Mouse (Mus musculus) adrenal gland, postnatal 4 days (tissue): ENCODE data around the gene Usp8. TPM values are rescaled to one million over a fixed set of nuclear protein-coding genes. Genes with fewer than 3 reads are reported as not detected.

Experiments
- DNase-seq, 2 experiments: peaks; one replicate each; pipeline ENCODE4 v3.0.0; 2021 to 2022; ENCODE audit warnings: low spot score in 2 of 2, mixed read lengths in 2 of 2
- total RNA-seq, 2 experiments: library from RNA; stranded (reverse); gene quantifications; 2 replicates each; pipeline ENCODE4 v1.2.3; 2021

Gene Usp8
- total RNA-seq, 2 experiments from 2014 or later: 63.0 to 66.3 TPM

DNA sequence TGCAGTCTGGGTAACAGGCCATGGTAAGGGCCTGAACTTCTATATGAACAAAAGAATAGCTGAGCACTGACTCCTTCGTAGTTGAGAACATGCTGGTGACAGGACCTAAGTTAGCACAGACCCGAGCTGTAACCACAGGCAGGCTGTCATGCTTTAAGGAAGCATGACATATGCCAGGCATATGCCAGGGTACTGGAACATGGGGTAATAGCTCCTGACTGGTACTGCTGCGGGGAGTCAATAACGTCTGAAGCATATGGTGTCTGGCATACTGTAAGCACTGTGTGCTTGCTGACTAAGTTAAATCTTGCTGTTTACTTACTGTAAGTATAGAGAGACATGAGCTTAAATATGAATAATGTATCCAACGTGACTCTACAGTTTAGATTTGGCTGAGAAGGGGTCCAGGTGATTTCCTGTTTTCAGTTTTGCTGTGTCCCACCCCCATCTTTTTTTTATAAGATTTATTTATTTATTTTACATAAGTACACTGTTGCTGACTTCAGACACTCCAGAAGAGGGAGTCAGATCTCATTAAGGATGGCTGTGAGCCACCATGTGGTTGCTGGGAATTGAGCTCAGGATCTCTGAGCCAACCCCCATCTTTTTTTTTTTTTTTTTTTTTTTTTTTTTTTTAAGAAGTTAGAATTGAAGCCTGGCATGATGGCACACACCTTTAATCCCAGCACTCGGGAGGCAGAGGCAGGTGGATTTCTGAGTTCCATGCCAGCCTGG, 28.4 kb downstream of the Usp8 start:
- no peak for DNase-seq

DNA sequence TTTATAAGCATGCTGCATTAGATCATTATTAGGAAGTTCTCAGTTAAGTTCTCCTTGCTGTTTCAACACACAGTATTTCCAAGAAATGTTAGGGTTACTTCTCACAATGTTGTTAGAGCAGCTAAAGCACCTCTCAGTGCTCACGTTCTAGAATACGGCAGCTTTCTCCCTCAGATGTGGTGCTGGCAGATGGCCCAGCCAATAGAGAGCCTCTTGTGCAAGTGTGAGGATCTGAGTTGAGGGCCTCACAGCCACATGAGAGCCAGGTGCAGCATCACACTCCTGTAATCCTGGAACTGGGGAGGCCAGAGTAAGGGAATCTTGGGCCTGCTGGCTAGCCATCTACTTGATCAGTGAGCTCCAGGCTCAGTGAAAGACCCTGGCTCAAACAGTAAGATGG, 33.2 kb downstream of the Usp8 start:
- DNase-seq: no peak

DNA sequence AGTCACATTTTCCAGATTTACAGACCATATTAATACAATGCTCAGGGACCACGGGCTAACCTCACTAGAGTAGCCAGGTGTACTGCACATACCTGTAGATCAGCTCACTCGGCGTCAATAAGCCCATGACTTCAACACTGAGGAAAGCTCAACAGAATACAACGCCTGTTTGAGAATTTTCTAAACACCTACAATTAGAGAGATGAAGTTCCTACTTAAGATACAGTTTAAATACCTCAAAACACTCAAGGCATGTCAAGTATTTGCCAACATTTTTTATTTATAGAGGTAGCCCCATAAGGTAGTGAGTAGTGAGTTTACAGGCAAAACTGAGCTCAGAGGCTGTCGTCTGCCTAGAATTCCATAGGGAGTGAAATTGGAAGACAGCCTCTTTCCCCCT, 36.3 kb downstream of the Usp8 start:
- no peak for DNase-seq

DNA sequence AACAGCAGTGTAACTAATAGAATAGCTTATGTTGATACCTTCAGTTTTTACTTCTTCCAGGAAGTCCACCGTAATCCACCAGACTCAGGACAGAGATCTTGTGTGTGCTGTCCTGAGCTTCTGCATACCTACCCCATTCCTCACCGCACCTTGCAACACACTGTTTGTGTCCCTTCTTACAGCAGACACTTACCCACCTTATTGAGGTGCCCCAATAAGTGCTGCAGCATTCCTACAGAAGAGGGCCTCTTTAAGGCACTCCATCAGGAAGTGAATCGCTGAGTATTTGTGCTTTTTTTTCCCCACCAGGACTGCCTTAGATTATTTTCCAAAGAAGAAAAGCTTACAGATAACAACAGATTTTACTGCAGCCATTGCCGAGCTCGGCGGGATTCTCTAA, 48.5 kb downstream of the Usp8 start:
- no peak for DNase-seq

DNA sequence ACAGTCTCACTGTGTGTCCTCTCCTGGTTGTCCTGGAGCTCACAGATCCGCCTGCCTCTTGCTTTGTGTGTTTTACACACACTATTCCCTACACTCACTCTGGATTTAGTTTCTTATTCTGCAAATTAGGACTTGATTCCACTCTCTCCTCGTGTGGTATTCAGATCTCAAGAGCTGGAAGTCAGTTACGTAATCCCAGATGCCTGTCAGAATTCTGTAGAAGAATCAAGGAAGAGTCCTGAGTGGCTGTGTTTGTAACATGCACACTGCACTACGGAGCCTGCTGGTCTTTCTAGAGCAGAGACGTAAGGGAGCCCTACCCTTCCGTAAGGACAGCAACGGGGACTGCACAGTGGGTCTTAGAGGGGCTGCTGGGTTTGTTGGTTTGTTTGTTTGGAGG, 52.2 kb downstream of the Usp8 start:
- DNase-seq: no peak

DNA sequence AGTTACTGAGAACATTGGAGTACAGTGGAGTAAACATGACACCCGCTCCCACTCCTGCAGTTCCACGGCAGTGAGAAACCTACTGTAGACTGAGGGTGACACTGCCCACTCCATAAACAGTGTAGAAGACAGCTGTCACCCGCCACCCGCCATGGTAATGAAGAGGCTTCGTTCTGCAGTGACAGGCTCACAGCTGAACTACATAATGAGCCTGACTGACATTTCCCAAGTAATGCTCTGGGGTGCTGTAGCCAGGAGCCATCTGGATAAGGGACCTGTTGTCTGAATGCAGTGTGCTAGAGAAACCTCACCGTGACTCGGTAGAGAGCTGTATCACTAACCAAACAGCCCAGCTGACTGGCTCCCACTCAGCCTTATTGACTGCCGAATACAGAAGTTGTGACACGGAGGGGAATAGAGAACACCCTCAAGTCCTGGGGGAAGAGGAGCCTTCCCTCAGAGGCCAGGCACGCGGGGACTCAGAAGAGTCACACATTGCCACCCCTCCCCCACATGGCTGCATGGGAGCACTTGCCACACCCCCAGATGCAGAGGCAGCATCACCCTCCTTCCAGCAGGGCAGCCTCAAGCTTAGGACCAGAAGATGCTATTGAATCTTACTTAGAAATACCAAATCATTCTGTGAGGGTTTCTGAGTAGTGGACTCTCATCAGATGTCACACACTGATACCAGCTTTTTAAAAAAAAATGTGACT, 58.9 kb downstream of the Usp8 start:
- DNase-seq: no peak

DNA sequence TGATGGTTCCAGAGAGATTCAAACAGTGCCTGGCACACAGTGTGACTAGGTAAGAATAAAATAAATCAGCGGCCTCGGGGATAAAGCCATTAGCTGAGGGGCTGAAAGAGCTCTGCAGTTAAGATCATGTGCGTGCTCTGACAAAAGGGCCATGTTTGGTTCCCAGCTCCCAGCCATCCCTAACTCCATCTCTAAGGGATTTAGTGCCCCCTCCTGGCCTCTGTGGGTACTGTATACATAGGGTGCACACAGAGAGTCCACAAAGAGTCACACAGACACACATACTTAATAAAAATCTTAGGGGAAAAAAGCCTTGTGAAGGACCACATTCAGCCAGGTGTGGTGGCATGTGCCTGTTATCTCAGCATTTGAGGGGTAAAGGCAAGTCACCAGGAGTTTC, 60.5 kb downstream of the Usp8 start:
- no peak for DNase-seq

DNA sequence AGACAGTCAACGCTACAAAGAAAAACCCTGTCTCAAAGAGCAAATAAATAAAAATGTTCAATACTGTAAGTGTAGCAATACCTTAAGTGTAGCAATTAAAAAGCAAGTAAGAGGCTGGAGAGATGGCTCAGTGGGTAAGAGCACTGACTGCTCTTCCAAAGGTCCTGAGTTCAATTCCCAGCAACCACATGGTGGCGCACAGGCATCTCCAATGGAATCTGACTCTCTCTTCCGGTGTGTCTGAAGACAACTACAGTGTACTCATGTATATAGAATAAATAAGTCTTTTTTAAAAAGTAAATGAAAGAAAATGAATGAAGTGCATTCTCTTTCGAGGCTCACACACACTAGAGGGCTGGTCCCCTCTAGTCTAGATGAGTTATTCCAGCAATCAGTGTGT, 61.1 kb downstream of the Usp8 start:
- no peak for DNase-seq

DNA sequence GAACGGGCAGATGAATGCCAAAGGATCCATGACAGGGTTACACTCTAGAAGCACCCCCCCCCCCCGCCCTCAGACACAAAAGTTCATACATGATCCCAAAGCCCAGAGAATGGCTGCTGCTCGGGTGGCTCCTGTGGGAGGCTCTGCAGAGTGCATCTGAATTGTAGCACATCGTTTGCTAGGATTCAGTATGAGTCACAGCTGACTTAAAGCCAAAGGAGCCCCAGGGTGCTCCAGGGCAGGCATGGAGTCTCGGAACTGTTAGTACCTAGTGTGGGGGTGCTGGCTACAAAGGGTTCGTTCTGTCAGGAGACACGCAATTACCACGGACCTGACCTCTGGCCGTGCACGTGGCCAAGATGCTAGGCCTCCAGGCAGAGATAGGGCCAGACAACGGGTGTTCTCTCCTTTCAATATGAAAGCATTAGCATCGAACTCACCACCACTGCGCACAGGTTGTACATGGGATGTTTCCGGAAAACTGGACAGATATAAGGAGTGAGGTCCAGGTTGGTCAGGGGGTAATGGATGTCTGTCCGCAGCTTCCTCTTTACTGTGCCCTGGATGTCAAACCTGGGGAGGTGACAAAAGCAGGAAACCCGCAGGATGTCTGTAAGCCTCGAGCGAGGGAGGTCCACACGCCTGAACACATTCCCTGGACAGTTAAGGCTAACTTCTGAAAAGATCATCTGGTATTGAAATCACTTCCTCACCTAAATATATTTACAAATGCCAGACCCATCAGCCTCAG, 62.5 kb downstream of the Usp8 start:
- DNase-seq: no peak

DNA sequence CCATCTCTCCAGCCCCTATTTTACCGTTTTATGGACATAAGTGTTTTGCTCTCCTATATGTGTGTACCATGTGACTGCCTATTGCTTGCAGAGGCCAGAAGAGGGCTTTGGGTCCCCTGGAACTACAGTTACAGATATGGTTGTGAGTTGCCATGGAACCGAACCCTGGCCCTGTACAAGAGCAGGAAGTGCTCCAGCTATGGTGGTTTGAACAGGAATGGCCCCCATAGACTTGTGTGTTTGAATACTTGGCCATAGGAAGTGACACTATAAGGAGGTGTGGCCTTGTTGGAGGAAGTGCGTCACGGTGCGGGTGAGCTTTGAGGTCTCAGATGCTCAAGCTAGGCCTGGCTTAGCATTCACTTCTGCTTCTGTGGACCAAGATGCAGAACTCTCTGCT, 65.1 kb downstream of the Usp8 start:
- no peak for DNase-seq

DNA sequence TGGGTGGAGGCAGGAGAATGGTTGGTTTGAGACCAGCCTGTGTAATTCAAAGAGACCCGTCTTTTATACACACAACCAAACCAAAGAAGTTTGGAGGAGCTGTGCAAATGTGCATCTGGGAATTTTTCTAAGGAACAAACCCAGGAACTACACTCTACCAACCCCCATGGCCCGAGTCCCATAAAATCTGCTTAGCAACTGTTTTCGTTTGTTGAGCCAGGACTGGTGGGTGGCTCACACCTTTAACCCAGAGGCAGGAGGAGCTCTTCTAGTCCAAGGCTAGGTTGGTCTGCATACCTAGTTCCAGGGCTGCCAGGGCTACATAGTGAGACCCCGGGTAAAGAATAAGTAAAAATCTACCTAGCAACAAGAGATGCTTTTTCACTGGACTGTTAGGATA, 68.8 kb downstream of the Usp8 start:
- no peak for DNase-seq

DNA sequence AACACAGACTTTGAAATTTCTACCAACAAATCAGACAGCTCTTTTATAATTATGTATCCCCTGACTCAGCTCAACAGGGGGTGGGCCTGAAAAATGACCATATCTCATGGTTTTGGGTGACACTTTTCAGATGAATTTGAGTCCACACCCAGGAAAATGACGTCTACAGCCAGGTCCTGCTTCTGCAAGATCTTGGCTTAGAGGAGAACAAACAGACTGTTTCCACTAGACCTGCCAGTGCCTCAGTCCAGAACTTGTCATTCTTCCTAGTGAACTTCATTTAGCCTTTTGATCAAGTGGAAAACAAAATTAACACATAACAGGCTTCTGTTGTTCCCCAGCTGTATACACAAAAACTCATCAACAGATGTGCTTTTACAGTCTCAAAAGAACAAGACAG, 69.3 kb downstream of the Usp8 start:
- no peak for DNase-seq

DNA sequence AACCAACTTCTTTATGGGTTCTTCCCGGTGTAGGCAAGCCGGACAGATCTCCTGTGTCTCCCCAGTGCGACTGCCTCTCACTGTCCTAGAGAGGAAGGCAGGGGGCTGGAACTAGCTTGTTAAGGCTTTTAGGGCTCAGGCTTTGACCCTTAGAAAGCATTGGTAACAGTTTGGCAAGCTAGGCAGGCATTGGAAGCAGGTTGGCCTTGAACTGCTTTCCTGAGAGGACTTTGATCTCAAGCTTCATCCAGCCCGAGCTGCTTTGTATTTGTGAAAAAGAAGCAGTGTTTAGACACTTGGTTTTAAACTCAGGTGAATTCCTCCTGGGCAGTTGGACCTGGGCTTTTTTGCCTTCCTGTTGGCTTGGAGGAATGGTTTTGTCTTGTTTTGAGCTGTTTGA, 71.7 kb downstream of the Usp8 start:
- DNase-seq: no peak

DNA sequence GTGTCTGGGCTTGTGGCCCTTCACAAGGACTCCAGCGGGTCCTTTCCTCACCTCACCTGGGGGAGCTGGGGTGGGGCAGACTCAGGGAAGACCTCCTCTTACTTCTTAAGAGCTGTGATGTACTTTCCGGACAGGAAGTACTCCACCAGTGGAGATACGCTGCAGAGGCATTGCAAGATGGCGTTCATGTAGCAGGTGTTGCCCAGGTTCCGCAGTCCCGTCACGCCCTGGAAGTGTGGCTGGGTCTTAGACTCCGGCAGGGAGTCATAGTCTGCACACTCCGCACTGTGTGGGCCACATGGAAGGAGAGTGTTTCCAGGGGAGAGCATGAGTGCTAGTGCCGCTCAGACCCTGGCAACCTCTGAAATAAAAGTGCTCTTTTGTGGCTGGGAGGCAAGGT, 73.2 kb downstream of the Usp8 start:
- no peak for DNase-seq

DNA sequence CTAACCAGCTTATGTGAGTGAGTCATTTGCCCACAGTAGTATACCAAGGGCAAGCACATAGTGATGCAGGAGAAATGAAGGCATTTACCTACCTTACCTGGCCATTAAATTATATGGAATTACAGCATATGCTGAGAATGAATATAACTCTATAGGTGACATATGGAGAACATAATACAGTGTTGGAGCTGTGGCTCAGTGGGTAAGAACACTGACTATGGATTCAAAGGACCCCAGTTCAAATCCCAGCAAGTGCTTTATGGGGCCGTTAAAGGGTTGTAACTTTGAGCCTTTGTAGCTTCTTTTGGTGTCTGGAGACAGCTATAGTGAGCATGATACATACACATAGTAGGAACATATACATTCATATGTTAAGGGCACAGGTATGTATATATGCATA, 74.3 kb downstream of the Usp8 start:
- DNase-seq: no peak

DNA sequence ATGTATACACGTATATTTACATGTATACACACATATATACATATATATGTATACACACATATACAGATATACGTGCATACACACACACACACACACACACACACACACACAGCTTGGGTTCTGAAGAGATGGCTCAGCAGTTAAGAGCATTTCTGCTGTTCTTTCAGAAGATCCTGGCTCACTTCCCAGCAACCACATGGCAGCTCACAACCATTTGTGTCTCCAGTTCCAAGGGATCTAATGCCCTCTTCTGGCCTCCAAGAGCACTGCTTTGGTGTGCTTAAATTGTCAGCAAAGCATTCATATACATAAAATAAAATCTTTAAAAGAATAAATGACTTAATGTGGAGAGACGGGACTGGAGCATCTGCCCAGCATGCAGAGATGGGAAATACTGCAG, 75.3 kb downstream of the Usp8 start:
- no peak for DNase-seq

DNA sequence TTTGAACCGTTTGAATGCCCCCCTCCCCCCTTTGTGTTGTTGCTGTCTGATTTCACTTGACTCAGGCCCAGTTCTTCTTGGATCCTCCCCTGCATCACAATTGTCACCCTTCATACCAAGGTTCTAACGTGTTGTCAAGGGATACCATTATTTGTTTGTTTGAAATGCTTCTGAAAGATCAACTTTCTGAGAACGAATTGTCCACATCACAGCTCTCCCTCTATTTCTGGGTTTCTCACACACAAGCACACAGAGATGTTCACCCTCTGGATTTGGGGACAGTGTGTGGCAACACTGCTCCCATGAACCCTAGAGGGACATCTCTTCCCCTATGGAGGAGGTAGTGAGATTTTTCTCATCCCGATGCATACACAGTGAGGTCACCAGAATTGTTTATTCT, 76.2 kb downstream of the Usp8 start, which contains the start of gene Usp50:
Gene Usp50 (minus strand): TSS at position 101 of the 400 bp plus-strand sequence.
- no peak for DNase-seq

DNA sequence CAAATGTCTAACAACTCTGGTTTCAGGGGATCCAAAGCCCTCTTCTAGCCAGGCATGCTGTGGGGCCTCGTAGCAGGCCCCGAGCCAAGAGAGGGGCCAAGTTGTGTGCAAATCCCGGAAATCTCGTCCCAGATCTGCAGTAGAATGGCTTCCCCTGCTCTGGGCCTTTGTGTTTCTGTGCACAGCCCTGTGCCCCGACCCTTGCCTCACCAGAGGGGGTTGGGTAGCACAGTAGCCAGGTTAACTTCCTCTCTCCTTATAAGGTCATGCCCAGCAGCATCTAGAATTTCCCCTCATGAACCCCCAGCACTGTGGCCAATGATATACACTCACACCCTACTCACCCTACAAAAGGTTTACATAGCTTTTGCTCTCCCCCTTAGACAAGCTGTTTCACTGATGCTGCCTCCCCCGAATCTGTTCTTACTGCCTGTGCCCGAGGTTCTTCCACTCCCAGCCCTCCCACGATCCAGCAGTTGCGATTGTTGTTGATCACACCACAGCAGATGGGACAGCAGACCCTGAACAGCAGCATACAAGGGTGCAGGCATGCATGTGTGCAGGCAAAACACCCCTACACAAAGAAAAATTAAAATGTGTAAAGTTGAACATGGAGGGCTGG, 80.7 kb downstream of the Usp8 start:
- DNase-seq: no peak

DNA sequence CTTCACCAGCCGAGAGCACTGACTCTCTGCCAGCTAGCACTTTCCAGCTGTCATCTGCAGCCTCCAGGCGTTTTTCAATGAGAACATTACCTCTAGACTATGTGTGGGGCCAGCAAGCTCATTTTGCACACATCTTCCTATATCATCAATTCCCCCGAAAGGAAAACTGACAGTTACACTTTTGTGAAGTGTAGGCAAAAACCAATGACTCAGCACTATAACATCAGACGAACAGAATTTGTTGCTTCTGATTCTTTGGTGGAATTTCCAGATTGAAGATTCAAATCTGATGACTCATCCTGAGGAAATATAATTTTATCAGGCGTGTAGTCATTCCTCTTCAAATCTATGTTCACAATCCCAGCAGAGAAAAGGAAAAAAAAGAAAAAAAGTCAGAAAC, 85.5 kb downstream of the Usp8 start:
- no peak for DNase-seq

DNA sequence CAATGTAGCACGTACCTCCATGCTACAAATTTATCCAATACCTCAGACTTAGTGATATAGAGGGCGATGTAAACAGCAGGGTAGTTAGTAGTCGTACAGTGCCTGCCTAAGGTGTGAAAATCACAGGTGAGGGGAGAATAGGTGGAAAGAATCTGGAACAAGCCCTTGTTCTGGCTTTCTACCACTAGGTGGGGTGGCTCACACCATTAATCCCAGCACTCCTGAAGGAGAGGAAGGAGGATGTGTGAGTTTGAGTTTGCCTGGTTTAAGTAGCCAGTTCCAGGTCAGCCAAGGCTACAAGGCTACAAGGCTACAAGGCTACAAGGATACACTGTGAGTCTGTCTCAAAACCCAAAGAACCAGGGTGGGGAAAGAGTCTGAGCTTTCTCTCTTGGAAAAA, 88.6 kb downstream of the Usp8 start:
- no peak for DNase-seq

DNA sequence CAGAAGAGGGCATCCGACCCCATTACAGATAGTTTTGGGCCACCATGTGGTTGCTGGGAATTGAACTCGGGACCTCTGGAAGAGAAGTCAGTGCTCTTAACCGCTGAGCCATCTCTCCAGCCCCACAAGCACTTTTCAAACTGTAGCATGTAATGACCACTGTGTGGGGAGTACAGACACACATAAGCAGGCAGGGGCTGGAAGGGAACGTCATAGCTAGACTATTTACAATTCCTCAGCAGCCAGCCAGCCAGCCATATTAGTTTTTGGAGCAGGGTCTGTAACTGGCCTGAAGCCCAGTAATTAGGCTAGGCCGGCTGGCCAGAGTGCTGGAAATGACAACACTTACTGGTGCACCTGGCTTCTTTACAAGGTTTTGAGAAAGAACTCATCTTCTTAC, 91.3 kb downstream of the Usp8 start:
- no peak for DNase-seq

DNA sequence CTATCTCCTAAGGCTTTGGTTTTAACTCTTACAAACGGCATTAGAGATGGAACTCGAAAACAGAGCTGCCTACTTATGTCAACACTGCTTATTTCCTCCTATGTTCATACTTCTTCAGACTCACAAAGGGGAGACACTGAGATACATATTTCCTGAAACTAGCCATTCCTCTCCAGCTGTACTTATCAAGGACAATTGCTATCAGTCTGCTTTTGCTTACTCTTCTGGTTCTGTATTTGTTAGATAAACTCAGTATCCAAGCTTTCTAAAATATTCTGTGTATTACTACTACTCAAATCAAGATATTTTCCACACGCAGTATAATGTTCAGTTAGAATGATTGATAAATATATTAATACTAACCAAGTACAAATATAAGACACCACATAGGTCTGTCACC, 94.9 kb downstream of the Usp8 start:
- no peak for DNase-seq
